Mouse (Mus musculus) heart, adult 2 months (tissue): ENCODE data around the gene Snrpd2. TPM values are rescaled to one million over a fixed set of nuclear protein-coding genes. Genes with fewer than 3 reads are reported as not detected.

Experiments
- DNase-seq, 2 experiments: peaks; one replicate each; pipeline ENCODE4 v3.0.0; 2021
- H3K27ac ChIP-seq: fragments of 200-600 bp; 2 replicates; pipeline ENCODE4 v1.8.1; 2022
- H3K27me3 ChIP-seq: fragments of 200-500 bp; 2 replicates; pipeline ENCODE4 v1.6.1; 2012; ENCODE audit warnings: mild to moderate bottlenecking, low read length, inconsistent platforms, mixed read lengths; ENCODE audit not compliant: control insufficient read depth, insufficient read depth
- H3K36me3 ChIP-seq: fragments of 200-500 bp; 2 replicates; pipeline ENCODE4 v1.6.1; 2012; ENCODE audit warnings: low read length, inconsistent platforms; ENCODE audit not compliant: control insufficient read depth, insufficient read depth
- H3K4me1 ChIP-seq: fragments of 200-500 bp; 2 replicates; pipeline ENCODE4 v1.6.1; 2011; ENCODE audit warnings: low read length; ENCODE audit not compliant: control insufficient read depth, insufficient read depth
- H3K4me3 ChIP-seq: fragments of 200-600 bp; 2 replicates; pipeline ENCODE4 v1.8.1; 2022
- H3K79me2 ChIP-seq: fragments of 200-500 bp; replicated peaks from 2 replicates; pipeline ENCODE4 v1.6.1; 2012; ENCODE audit warnings: mild to moderate bottlenecking, inconsistent platforms, low read length, moderate library complexity, mixed read lengths; ENCODE audit not compliant: control insufficient read depth, insufficient read depth
- H3K9ac ChIP-seq: fragments of 200-500 bp; 2 replicates; pipeline ENCODE4 v1.6.1; 2012; ENCODE audit warnings: low read depth, mild to moderate bottlenecking, control low read depth, inconsistent platforms, low read length, mixed read lengths
- CTCF ChIP-seq: fragments of 200-600 bp; IDR thresholded peaks from 2 replicates; pipeline ENCODE4 v1.8.1; 2022; ENCODE audit warnings: antibody characterized with exemption, mild to moderate bottlenecking, moderate library complexity
- EP300 ChIP-seq: fragments of 200-500 bp; IDR thresholded peaks from 2 replicates; pipeline ENCODE4 v1.6.1; 2011; ENCODE audit warnings: low read depth, low read length, control low read depth; ENCODE audit not compliant: insufficient read depth
- POLR2A ChIP-seq: fragments of 200-500 bp; IDR thresholded peaks from 2 replicates; pipeline ENCODE4 v1.6.1; 2011; ENCODE audit warnings: mild to moderate bottlenecking, low read depth, low read length, control low read depth; ENCODE audit not compliant: insufficient read depth
- WGBS: fragments of 180-500 bp; shearing (Covaris S2); methylation state at CpG from one replicate; pipeline ENCODE4 v1.1.7; 2018; 5-methylcytosine and 5-hydroxymethylcytosine counted together
- intact Hi-C: fragments of 180-260 bp; cut with DNase I; formaldehyde crosslinking; loops from one replicate; pipeline ENCODE4 v1.15.1; 2025
- microRNA-seq, 2 experiments: library from miRNA; unstranded; fragments of <30 nt; microRNA quantifications; one replicate each; pipeline ENCODE4 v1.2.0; 2021
- polyA plus RNA-seq: library from polyadenylated mRNA; depleted of rRNA; stranded (reverse); fragments of >200 nt; gene quantifications from 2 replicates; pipeline ENCODE4 v1.2.3, GENCODE M21; 2012; rRNA removed
- total RNA-seq, 2 experiments: library from RNA; stranded (reverse); gene quantifications; 2 replicates each; pipeline ENCODE4 v1.2.3; 2021

Snrpd2 gene
- total and polyA plus RNA-seq, 3 experiments: 28.6 to 68.7 (median 58.7) TPM

DNA sequence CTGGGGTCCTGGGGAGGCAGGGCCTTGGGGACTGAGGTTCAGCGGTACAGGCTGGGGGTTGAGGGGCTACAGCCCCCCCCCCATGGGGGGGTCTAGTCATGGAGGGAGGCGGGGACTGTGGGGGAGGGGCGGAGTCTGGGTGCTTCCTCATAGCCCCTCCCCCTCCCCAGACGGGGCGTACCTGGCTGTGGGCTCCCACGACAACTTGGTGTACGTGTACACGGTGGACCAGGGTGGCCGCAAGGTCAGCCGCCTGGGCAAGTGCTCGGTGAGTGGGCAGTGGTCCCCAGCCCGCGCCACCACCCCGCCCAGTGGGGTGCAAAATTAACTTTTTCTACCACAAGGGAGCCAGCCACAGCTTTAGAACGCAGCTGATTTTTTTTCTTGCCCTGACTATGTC is 52.1 kb downstream of the Snrpd2 start:
- TF ChIP-seq CTCF (no peak), POLR2A (no peak), EP300 (no peak)
- no peaks in the 10 kb centered on the region for H3K79me2 ChIP-seq
- intact Hi-C loops: no loop called here
- no peak overlapping the region for H3K9ac ChIP-seq
- no peaks in the 10 kb centered on the region for H3K27me3 ChIP-seq
- H3K4me1 ChIP-seq: no peaks in the 10 kb centered on the region
- H3K4me3 ChIP-seq: no peak overlapping the region
- WGBS: 81% methylated on average over 15 of the region's 15 CpGs
- no peaks in the 10 kb centered on the region for H3K36me3 ChIP-seq
- DNase-seq: no peak
- H3K27ac ChIP-seq: no peak overlapping the region

DNA sequence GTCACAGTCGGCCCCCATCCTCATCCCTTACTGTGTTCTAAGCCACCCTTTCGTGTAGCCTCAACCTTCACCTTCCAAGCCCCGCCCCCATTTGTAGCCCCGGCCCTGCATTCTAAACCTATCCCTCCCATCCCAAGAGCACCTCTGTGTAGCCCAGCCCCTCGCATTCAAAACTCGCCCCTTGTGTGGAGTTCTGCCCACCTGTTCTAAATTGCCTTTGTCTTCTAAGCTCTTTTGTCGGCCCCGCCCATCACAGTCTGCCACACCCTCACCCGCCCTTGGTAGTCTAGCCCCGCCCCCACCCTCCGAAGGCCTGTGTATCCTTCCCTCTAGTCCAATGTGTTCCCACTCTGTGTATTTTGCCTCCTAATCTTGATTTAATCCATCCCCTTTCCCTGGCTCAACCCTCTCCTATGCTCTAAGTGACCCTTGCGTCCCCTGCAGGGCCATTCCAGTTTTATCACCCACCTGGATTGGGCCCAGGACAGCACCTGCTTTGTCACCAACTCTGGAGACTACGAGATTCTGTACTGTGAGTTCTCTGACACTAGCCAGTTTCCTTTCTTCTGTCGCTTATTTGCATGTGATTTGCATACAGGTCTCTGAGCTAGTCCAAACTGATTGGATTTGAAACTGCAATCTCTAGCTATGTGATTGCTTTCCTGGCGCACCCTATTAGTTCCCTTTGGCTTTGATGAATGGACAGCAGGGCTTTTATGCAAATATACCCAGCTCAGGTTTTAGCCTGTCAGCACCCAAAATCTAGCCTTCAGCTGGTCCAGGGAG is 52.7 kb downstream of the Snrpd2 start:
- no peaks in the 10 kb centered on the region for H3K36me3 ChIP-seq
- DNase-seq: no peak
- no peaks in the 10 kb centered on the region for H3K4me1 ChIP-seq
- no peak overlapping the region for H3K27ac ChIP-seq
- H3K27me3 ChIP-seq: no peaks in the 10 kb centered on the region
- H3K4me3 ChIP-seq: no peak overlapping the region
- H3K9ac ChIP-seq: no peak overlapping the region
- 78% methylated on average over 15 of the region's 15 CpGs for WGBS
- intact Hi-C loops: no loop called here
- no peaks in the 10 kb centered on the region for H3K79me2 ChIP-seq
- TF ChIP-seq POLR2A (no peak), EP300 (no peak), CTCF (no peak)

Small RNAs within 50 kb of the gene (microRNA-seq; reads per million reads assigned to microRNA genes)
- 238 to 277 reads per million in 2 experiments for gene Mir330

Other genes starting within 250 kb of the Snrpd2 start
- 1 to 10 TPM; 6.6 to 9.6 TPM for gene Ccdc61, start 239.3 kb upstream of the Snrpd2 start, total RNA-seq
- gene Ccdc61, start 239.3 kb upstream of the Snrpd2 start, polyA plus RNA-seq: 11.3 and 12.5 TPM in 2 replicates
- 1 to 10 TPM; 4.3 to 5.1 TPM for gene Nova2, start 223.8 kb upstream of the Snrpd2 start, total RNA-seq
- 1.5 and 1.7 TPM in 2 replicates for gene Nova2, start 223.8 kb upstream of the Snrpd2 start, polyA plus RNA-seq
- not detected for gene Nanos2, start 162.3 kb upstream of the Snrpd2 start, total RNA-seq
- 0.08 TPM in 1 of 2 replicates, not detected in the other for gene Nanos2, start 162.3 kb upstream of the Snrpd2 start, polyA plus RNA-seq
- gene Mypop, start 158.5 kb upstream of the Snrpd2 start, total RNA-seq: 1 to 10 TPM; 3.5 to 3.9 TPM
- 3.4 and 4.0 TPM in 2 replicates for gene Mypop, start 158.5 kb upstream of the Snrpd2 start, polyA plus RNA-seq
- gene Irf2bp1, start 145.7 kb upstream of the Snrpd2 start, total RNA-seq: 10 to 100 TPM; 22.5 to 24.5 TPM
- gene Irf2bp1, start 145.7 kb upstream of the Snrpd2 start, polyA plus RNA-seq: 12.7 and 15.1 TPM in 2 replicates
- gene Foxa3, start 126.2 kb upstream of the Snrpd2 start, total RNA-seq: not detected
- gene Foxa3, start 126.2 kb upstream of the Snrpd2 start, polyA plus RNA-seq: 0.06 TPM in 1 of 2 replicates, not detected in the other
- 10 to 100 TPM; 93.2 to 99.4 TPM for gene Sympk, start 125.3 kb upstream of the Snrpd2 start, total RNA-seq
- gene Sympk, start 125.3 kb upstream of the Snrpd2 start, polyA plus RNA-seq: 54.9 and 61.3 TPM in 2 replicates
- gene Rsph6a, start 95.0 kb upstream of the Snrpd2 start, total RNA-seq: not detected
- 0.06 TPM in 1 of 2 replicates, not detected in the other for gene Rsph6a, start 95.0 kb upstream of the Snrpd2 start, polyA plus RNA-seq
- 10 to 100 TPM; 47.8 to 54.9 TPM for gene Dmwd, start 73.5 kb upstream of the Snrpd2 start, total RNA-seq
- gene Dmwd, start 73.5 kb upstream of the Snrpd2 start, polyA plus RNA-seq: 70.9 and 79.4 TPM in 2 replicates
- 100 to 1,000 TPM; 482 to 516 TPM for gene Dmpk, start 65.9 kb upstream of the Snrpd2 start, total RNA-seq
- gene Dmpk, start 65.9 kb upstream of the Snrpd2 start, polyA plus RNA-seq: 1,225 and 1,460 TPM in 2 replicates
- gene Six5, start 55.1 kb upstream of the Snrpd2 start, total RNA-seq: 1 to 10 TPM; 7.1 to 8.2 TPM
- 26.0 and 29.8 TPM in 2 replicates for gene Six5, start 55.1 kb upstream of the Snrpd2 start, polyA plus RNA-seq
- gene Gm4969, start 31.4 kb upstream of the Snrpd2 start, total RNA-seq: not detected
- gene Gm4969, start 31.4 kb upstream of the Snrpd2 start, polyA plus RNA-seq: 0.09 TPM in 1 of 2 replicates, not detected in the other
- 1 to 10 TPM; 4.5 to 5.2 TPM for gene Fbxo46, start 29.9 kb upstream of the Snrpd2 start, total RNA-seq
- 3.3 and 5.4 TPM in 2 replicates for gene Fbxo46, start 29.9 kb upstream of the Snrpd2 start, polyA plus RNA-seq
- 1 to 10 TPM; 3.8 to 4.6 TPM for gene Qpctl, start 431 bp upstream of the Snrpd2 start, total RNA-seq
- 5.3 and 6.3 TPM in 2 replicates for gene Qpctl, start 431 bp upstream of the Snrpd2 start, polyA plus RNA-seq
- gene Gipr, start 16.4 kb downstream of the Snrpd2 start, total RNA-seq: under 1 TPM in 1 of 2 experiments, not detected in 1; 0.16 TPM
- gene Gipr, start 16.4 kb downstream of the Snrpd2 start, polyA plus RNA-seq: 2.5 and 3.0 TPM in 2 replicates
- gene Eml2, start 26.7 kb downstream of the Snrpd2 start, total RNA-seq: 10 to 100 TPM; 35.6 to 38.7 TPM
- 37.3 and 38.8 TPM in 2 replicates for gene Eml2, start 26.7 kb downstream of the Snrpd2 start, polyA plus RNA-seq
- 1 to 10 TPM; 6.8 to 7.2 TPM for gene Gpr4, start 62.8 kb downstream of the Snrpd2 start, total RNA-seq
- gene Gpr4, start 62.8 kb downstream of the Snrpd2 start, polyA plus RNA-seq: 17.1 and 22.0 TPM in 2 replicates
- gene Opa3, start 78.6 kb downstream of the Snrpd2 start, total RNA-seq: 10 to 100 TPM; 59.9 to 66.0 TPM
- 64.6 and 91.3 TPM in 2 replicates for gene Opa3, start 78.6 kb downstream of the Snrpd2 start, polyA plus RNA-seq
- 10 to 100 TPM; 25.1 to 30.8 TPM for gene Vasp, start 122.1 kb downstream of the Snrpd2 start, total RNA-seq
- gene Vasp, start 122.1 kb downstream of the Snrpd2 start, polyA plus RNA-seq: 43.3 and 51.5 TPM in 2 replicates
- gene Ppm1n, start 130.3 kb downstream of the Snrpd2 start, total RNA-seq: under 1 TPM in 1 of 2 experiments, not detected in 1; 0.21 TPM
- gene Ppm1n, start 130.3 kb downstream of the Snrpd2 start, polyA plus RNA-seq: 0.09 and 0.33 TPM in 2 replicates
- 100 to 1,000 TPM; 114 to 136 TPM for gene Rtn2, start 132.9 kb downstream of the Snrpd2 start, total RNA-seq
- gene Rtn2, start 132.9 kb downstream of the Snrpd2 start, polyA plus RNA-seq: 273 and 340 TPM in 2 replicates
- gene Fosb, start 160.3 kb downstream of the Snrpd2 start, total RNA-seq: 1 to 10 TPM in 1 of 2 experiments, under 1 TPM in 1; 0.89 to 1.1 TPM
- 0.94 and 1.1 TPM in 2 replicates for gene Fosb, start 160.3 kb downstream of the Snrpd2 start, polyA plus RNA-seq
- 10 to 100 TPM; 46.8 to 48.6 TPM for gene Ercc1, start 195.1 kb downstream of the Snrpd2 start, total RNA-seq
- 47.1 and 49.1 TPM in 2 replicates for gene Ercc1, start 195.1 kb downstream of the Snrpd2 start, polyA plus RNA-seq
- 1 to 10 TPM; 9.3 to 9.7 TPM for gene Cd3eap, start 209.8 kb downstream of the Snrpd2 start, total RNA-seq
- 4.4 and 4.7 TPM in 2 replicates for gene Cd3eap, start 209.8 kb downstream of the Snrpd2 start, polyA plus RNA-seq
- 10 to 100 TPM; 43.9 to 45.1 TPM for gene Ppp1r13l, start 210.0 kb downstream of the Snrpd2 start, total RNA-seq
- 23.5 and 30.1 TPM in 2 replicates for gene Ppp1r13l, start 210.0 kb downstream of the Snrpd2 start, polyA plus RNA-seq
- gene Ercc2, start 232.3 kb downstream of the Snrpd2 start, total RNA-seq: 10 to 100 TPM; 10.9 to 11.6 TPM
- 22.6 and 24.8 TPM in 2 replicates for gene Ercc2, start 232.3 kb downstream of the Snrpd2 start, polyA plus RNA-seq